Mouse (Mus musculus) lung, postnatal 36 days (tissue): ENCODE data around the gene Hoxb7.

ENCODE experiments used
- DNase-seq: peaks from one replicate; pipeline ENCODE4 v3.0.0; 2022; ENCODE audit warnings: mixed read lengths

Hoxb7 gene

GRCm38 (mm10) chr11:96301837-96302236 lies 15.4 kb downstream of the Hoxb7 start:
- DNase-seq = peak; percentile 76

GRCm38 (mm10) chr11:96302381-96303150 lies 16.1 kb downstream of the Hoxb7 start:
- DNase-seq = no peak

DNA sequence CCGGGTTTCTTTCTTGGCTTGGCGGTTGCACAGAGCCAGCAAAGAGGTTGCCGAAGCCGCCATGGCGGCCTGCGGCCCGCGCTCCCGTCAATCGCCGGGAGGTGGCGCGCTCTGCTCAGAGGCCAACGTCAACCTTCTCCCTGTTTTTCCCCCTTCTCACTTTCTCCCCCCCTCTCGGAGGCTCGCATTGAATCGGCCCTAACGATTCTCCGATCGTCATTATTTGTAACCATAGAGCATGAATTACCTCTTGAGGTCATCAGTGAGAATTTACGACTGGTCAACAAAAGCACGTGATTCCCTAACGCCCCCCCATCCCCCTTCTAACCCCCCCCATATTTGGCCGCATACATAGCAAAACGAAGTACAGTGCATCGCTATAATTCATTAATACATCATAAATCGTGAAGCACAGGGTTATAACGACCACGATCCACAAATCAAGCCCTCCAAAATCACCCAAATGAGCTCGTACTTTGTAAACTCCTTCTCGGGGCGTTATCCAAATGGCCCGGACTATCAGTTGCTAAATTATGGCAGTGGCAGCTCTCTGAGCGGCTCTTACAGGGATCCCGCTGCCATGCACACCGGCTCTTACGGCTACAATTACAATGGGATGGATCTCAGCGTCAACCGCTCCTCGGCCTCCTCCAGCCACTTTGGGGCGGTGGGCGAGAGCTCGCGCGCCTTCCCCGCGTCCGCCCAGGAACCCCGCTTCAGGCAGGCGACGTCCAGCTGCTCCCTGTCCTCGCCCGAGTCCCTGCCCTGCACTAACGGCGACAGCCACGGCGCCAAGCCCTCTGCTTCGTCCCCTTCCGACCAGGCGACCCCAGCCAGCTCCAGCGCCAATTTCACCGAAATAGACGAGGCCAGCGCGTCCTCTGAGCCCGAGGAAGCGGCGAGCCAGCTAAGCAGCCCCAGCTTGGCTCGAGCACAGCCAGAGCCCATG lies 17.0 kb downstream of the Hoxb7 start, which contains the start of gene Hoxb5:
Gene Hoxb5 (plus strand): TSS at position 186 of the 949 bp plus-strand sequence.
- DNase-seq = peak; percentile 90

GRCm38 (mm10) chr11:96304381-96305195 lies 18.2 kb downstream of the Hoxb7 start:
- no peak for DNase-seq

DNA sequence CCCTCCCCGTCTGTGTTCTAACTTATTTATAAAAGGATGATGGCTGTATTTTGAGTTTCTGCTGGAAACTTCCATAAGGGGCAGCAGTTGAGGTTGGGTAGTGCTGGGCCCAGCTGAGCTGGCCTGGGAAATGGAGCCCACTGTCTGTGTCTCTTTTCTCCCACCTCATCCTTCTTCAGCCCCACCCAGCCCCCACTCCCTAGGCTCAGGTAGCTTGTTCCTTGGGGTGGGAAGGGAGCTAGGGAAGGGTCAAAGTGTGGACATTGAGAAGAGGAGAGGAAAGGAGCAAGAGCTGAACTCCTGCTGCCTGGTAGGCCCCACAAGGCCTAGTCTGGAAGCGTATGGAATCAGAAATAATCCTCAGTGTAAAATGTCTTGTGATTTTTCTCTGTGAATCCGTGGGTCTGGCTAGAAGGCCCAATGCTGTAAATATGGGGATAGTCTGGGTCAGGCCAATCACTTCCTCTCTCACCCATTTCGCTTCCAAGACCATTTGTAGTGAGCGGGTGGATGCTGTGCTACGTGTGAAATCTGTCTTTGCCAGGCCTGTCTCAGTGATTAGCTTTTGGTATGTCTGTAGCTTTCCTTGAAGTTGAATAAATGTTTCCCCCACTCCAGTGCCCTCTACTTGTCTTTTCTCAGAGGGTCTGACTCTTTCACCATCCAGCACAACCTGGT lies 19.2 kb downstream of the Hoxb7 start:
- no peak for DNase-seq

- DNase-seq = no peak
Observed at GRCm38 (mm10) chr11:96306183-96306907, 19.9 kb downstream of the Hoxb7 start.

DNA sequence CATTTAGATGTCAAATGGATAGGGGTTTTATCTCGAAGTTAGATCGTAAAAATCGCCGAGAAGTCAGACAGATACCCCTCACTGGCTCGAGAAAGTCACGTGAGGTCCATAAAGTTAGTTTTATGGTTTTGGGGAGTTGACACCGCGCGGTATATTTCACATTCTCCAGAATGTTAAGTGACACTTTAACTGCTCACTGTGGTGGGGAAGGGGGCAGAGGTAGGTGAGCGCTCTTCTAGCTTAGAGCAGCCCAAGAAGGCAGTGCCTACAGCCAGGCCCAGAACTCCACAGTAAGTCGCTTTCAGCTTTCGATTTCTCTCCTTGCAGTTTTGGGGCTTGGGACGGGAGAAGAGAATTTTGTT lies 20.5 kb downstream of the Hoxb7 start:
- DNase-seq = no peak

DNA sequence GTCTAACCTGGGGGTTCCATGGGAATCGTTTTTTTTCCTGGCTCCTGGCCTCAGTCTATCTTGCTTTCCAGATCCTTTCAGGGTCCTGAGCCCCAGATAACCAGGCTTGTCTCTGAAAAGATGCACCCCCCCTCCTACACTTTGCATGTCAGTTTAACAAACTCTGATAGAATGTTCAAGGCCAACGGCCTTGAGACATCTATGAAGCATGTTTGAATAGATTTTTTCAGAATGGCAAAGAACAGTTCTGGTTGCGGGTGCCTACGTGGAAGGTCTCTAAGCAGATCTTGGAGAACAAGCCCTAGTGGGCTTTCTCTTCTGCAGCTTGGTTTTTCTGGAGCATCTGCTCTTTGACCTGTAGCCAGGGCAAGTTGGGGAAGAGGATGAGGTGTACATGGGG lies 22.3 kb downstream of the Hoxb7 start:
- no peak for DNase-seq

DNA sequence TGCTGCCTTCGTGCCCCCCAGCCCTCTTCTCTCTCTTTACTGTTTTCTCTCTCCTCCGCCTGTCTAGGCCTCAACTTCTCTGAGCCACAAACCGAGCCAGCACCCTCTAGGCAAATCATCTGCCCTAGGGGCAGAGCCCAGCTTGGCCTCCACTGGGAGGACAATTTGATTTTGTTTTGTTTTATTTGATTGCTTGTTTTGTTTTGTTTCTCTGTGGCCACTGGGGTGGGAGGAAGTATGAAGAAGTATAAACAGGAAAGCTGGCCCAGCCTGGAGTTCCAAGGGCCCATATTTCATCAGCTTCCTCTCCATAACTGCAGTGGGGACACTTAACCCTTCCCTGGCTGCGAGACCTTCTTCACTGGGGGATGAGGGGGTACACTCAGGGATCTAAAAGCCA lies 22.9 kb downstream of the Hoxb7 start:
- DNase-seq = peak; percentile 74

- DNase-seq = no peak
Observed at GRCm38 (mm10) chr11:96310183-96310938, 23.9 kb downstream of the Hoxb7 start.

DNA sequence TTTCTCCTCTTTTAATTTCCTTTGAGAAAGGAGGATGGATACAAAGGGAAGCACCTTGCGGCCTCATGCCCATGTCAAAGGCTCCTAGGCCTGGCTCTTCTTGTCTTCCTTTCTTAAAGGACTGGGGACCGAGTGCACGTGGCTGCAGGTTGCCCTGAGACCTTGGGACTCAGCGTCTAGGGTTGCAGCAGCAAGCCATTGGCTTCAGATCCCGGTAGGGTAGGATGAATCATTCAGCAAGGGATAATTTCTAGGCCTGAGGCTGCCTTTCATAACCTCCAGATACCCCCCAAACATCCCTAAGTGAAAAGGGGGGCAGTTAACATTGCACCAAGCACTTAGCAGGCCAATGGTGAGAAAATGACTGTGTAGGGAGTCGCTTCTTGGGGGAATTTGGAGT lies 24.7 kb downstream of the Hoxb7 start:
- no peak for DNase-seq

- DNase-seq = peak; percentile 87
Observed at GRCm38 (mm10) chr11:96311520-96312417, 25.3 kb downstream of the Hoxb7 start.

DNA sequence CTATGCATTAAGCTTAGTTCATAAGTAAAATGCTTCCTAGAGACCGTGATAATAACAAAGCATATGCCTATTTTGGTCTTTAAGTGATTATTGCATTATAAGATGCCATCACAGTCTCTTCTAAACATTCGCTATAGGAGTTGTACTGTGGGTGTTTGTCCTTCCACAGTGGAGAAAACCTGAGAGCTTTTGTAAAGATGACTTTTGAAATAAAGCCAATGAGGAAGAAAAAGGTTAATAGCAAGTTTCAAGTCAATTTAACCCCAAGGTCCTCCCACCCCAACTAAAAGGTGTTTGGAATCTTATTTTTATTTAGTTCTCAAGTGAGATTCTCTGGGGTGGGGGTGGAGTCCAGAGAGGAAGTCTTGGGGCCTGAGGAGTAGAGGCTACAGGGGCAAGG lies 26.7 kb downstream of the Hoxb7 start:
- DNase-seq = no peak

- no peak for DNase-seq
Observed at GRCm38 (mm10) chr11:96313806-96314428, 27.5 kb downstream of the Hoxb7 start.

GRCm38 (mm10) chr11:96314671-96315343 lies 28.4 kb downstream of the Hoxb7 start:
- DNase-seq = peak; percentile 64

DNA sequence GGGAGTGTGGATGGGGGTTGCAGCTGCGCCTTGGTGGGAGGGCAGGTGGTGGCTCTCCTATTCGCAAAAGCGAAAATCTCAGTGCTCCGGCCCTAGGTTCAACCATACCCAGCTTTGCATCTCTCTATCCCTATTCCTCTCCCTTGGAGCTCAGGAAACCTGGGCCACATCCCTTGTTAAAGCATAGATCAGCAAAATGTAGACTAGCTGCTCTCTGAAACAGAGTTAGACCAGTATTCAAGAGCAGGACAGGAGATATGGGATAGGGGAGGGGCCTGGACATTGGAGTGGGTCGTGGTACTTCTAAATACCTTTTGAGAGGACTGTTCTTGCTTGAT lies 28.9 kb downstream of the Hoxb7 start:
- no peak for DNase-seq

DNA sequence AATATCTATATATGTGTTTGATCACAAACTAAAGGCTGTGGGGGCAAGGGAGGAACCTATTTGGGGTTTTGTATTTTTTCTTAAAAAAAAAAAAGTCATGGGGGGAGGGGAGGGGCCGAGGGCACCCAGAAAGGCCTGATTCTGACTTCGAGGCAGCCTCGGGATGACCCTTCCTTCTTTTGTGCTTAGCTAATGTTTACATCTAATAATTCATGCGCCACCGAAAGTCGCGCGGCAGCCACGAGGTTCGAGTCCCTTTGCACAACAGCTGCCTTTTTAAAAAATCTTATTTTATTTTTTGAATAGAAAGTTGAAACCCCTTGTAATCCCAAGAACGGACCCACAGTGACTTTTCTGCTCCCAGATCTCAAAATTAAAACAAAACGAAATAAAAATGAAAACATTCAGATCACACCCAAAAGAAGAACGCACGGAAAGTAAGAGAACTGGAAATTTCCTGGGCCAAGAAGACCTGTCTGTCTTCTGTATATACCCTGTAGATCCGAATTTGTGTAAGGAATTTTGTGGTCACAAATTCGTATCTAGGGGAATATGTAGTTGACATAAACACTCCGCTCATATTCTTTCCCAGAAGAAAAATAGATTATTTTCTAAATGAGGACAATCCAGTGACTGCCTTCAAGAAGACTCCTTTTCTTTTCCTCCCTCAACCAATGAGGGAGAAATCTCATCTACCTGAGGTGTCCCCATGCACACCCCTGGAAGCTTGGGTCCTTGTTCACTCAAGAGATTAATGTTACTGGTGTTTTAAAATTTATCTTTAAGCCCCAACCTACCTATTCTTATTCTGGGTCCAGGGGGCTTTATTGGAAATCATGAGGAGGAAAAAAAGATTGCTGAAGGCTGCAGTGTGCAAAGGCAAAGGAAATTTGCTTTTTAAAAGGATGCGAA lies 30.5 kb downstream of the Hoxb7 start:
- DNase-seq = no peak
